In the genomic region with DNA sequence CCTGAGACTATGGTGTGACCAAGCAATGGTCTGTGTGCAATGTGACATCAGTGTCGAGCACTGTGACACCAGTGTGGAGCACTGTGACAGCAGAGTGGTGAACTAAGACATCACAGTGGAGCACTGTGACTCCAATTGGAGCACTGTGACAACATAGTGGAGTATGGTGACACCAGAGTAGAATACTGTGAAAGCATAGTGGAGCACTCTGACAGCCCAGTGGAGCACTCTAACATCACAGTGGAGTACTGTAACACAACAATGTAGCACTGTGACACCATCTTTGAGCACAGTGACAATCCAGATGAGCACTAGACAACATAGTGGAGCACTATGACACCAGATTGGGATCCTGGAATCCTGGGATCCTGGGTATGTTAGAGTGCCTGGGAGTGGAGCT, we compare ENCODE assay signal across 8 mouse cellular contexts.
A peak's percentile ranks its signal among the peaks of the same experiment; 100 is the strongest.
DNase-seq lines count a peak whose midpoint lies in the region; ATAC-seq and TF ChIP-seq lines count a peak whose summit lies in the region.

No protein-coding gene starts in this region.

- DNase-seq in gastrocnemius, postnatal 4 days (ENCODE audit: low spot score in 2 of 2): peak; percentile 9 to 21
- DNase-seq in gastrocnemius, postnatal 10 days: no peak
- DNase-seq in 416B (ENCODE audit: low read depth): peak; percentile 30
- peak; percentile 3 for DNase-seq in c-Kit-positive CD71-negative TER-119-negative erythroid progenitor cells, embryonic 14.5 days (ENCODE audit: low read depth)
- DNase-seq in right cerebral cortex, postnatal 4 days: no peak
- no peak for DNase-seq in cerebellum, adult 2 months

- H3K4me1 ChIP-seq in limb, embryonic 15.5 days: no peaks in the 10 kb centered on the region
- no peaks in the 10 kb centered on the region for H3K4me1 ChIP-seq in stomach, embryonic 14.5 days (ENCODE audit: control insufficient read depth, insufficient read depth, low read length)
- no peaks in the 10 kb centered on the region for H3K4me1 ChIP-seq in cerebellum, adult 2 months (ENCODE audit: control insufficient read depth, insufficient read depth, low read length)

- H3K4me2 ChIP-seq in limb, embryonic 15.5 days: no peak overlapping the region
- no peak overlapping the region for H3K4me2 ChIP-seq in stomach, embryonic 14.5 days (replicated peaks; ENCODE audit: low read depth, low read length)

- 74% methylated on average over 1 of the region's 1 CpGs for WGBS in limb, embryonic 15.5 days
- WGBS in stomach, embryonic 14.5 days: 84% methylated on average over 1 of the region's 1 CpGs
- WGBS in cerebellum, adult 2 months: 84% methylated on average over 1 of the region's 1 CpGs

- ATAC-seq in limb, embryonic 15.5 days (ENCODE audit: insufficient number of reproducible peaks, low FRiP score, low TSS enrichment, low read depth): peak; percentile 74; the same call in 1 of the 2 replicates
- 0 out of 2 replicates have a peak, but pooled peaks have one; percentile 37 for ATAC-seq in stomach, embryonic 14.5 days (ENCODE audit: insufficient number of reproducible peaks, insufficient read depth, low FRiP score, low read depth)

- no peak for TF ChIP-seq CTCF in cerebellum, adult 2 months (IDR thresholded peaks at IDR 0.05; ENCODE audit: borderline replicate concordance, insufficient read depth, low read depth, low read length)

- no peaks in the 10 kb centered on the region for H3K9me3 ChIP-seq in limb, embryonic 15.5 days
- 0 out of 2 replicates have a peak, but pooled peaks cover 4% of the 10 kb centered on the region for H3K9me3 ChIP-seq in stomach, embryonic 14.5 days (ENCODE audit: control insufficient read depth, low read depth, low read length)

- H3K36me3 ChIP-seq in limb, embryonic 15.5 days: no peaks in the 10 kb centered on the region
- H3K36me3 ChIP-seq in stomach, embryonic 14.5 days (ENCODE audit: control insufficient read depth, insufficient read depth, low read length): no peaks in the 10 kb centered on the region

- H3K9ac ChIP-seq in limb, embryonic 15.5 days: no peak overlapping the region
- H3K9ac ChIP-seq in stomach, embryonic 14.5 days (replicated peaks; ENCODE audit: low read depth, low read length): no peak overlapping the region

- TF ChIP-seq POLR2A in cerebellum, adult 2 months (IDR thresholded peaks at IDR 0.05; ENCODE audit: borderline replicate concordance, insufficient read depth, low read length): no peak

- no peak overlapping the region for H3K27ac ChIP-seq in limb, embryonic 15.5 days
- H3K27ac ChIP-seq in stomach, embryonic 14.5 days (ENCODE audit: low read length): no peak overlapping the region
- H3K27ac ChIP-seq in cerebellum, adult 2 months (ENCODE audit: insufficient read depth, low read length): no peak overlapping the region

- H3K27me3 ChIP-seq in limb, embryonic 15.5 days: no peaks in the 10 kb centered on the region
- H3K27me3 ChIP-seq in stomach, embryonic 14.5 days (ENCODE audit: control insufficient read depth, insufficient read depth, low read length): no peaks in the 10 kb centered on the region
- H3K27me3 ChIP-seq in cerebellum, adult 2 months (ENCODE audit: control insufficient read depth, insufficient read depth, low read length): no peaks in the 10 kb centered on the region

- H3K4me3 ChIP-seq in limb, embryonic 15.5 days: no peak overlapping the region
- no peak overlapping the region for H3K4me3 ChIP-seq in stomach, embryonic 14.5 days (ENCODE audit: low read depth, low read length)
- H3K4me3 ChIP-seq in cerebellum, adult 2 months (replicated peaks; ENCODE audit: insufficient read depth, low read depth, low read length): no peak overlapping the region

Comparison
In these comparisons a context has a peak if more than half of its experiments do, and no peak if none do; other contexts are left out.
1. DNase-seq: peak in gastrocnemius, postnatal 4 days (2 of 2), 416B (single experiment) and c-Kit-positive CD71-negative TER-119-negative erythroid progenitor cells, embryonic 14.5 days (single experiment); none in gastrocnemius, postnatal 10 days (single experiment), right cerebral cortex, postnatal 4 days (single experiment) and cerebellum, adult 2 months (0 of 2).